Mouse (Mus musculus) C2C12 (cell line): Measurements from ENCODE around the gene Mfsd6. TPM values are rescaled to one million over a fixed set of nuclear protein-coding genes. Genes with fewer than 3 reads are reported as not detected.

Experiments
- H3K27me3 ChIP-seq: one replicate; pipeline ENCODE4 v1.6.1; 2011; ENCODE audit not compliant: control insufficient read depth, insufficient read depth, insufficient read length
- H3K36me3 ChIP-seq: one replicate; pipeline ENCODE4 v1.6.1; 2011; ENCODE audit not compliant: control insufficient read depth, insufficient read depth
- H3K4me3 ChIP-seq: one replicate; pipeline ENCODE4 v1.5.1; 2011; ENCODE audit warnings: mild to moderate bottlenecking, control low read depth; ENCODE audit not compliant: poor library complexity, insufficient read depth, severe bottlenecking
- H3K79me2 ChIP-seq: one replicate; pipeline ENCODE4 v1.6.1; 2011; ENCODE audit not compliant: control insufficient read depth, insufficient read depth
- H3K79me3 ChIP-seq: one replicate; pipeline ENCODE4 v1.6.1; 2011; ENCODE audit warnings: low read depth, control low read depth
- H3ac ChIP-seq: one replicate; pipeline ENCODE3; 2011; ENCODE audit warnings: low read depth; ENCODE audit not compliant: control insufficient read depth, insufficient read length
- CEBPB ChIP-seq: IDR thresholded peaks from one replicate; pipeline ENCODE4 v1.6.1; 2011; ENCODE audit warnings: low read depth, mild to moderate bottlenecking, control low read depth, moderate library complexity
- CTCF ChIP-seq: IDR thresholded peaks from one replicate; pipeline ENCODE4 v1.5.1; 2011; ENCODE audit not compliant: control insufficient read depth, insufficient read depth, insufficient read length
- FOSL1 ChIP-seq: IDR thresholded peaks from one replicate; pipeline ENCODE4 v1.8.0; 2011; ENCODE audit warnings: mild to moderate bottlenecking, low read length; ENCODE audit not compliant: poor library complexity, insufficient read depth, severe bottlenecking
- MAX ChIP-seq: IDR thresholded peaks from one replicate; pipeline ENCODE4 v1.6.1; 2011; ENCODE audit warnings: mild to moderate bottlenecking, control low read depth
- MYOD1 ChIP-seq: IDR thresholded peaks from one replicate; pipeline ENCODE4 v1.6.1; 2011; ENCODE audit warnings: low read depth; ENCODE audit not compliant: control insufficient read depth, insufficient read length
- MYOG ChIP-seq: IDR thresholded peaks from one replicate; pipeline ENCODE4 v1.6.1; 2011; ENCODE audit not compliant: control insufficient read depth, insufficient read length; ENCODE audit errors: extremely low read depth
- USF1 ChIP-seq: IDR thresholded peaks from one replicate; pipeline ENCODE4 v1.6.1; 2011; ENCODE audit warnings: low read depth, mild to moderate bottlenecking, control low read depth, moderate library complexity
- long read RNA-seq, 2 experiments: library from polyadenylated mRNA; unstranded; transcript quantifications; one replicate each; pipeline ENCODE4 v2.0.0; 2019 to 2020
- polyA plus RNA-seq: library from polyadenylated mRNA; unstranded; fragments of >200 nt; fragmentation: generic; extraction: Trizol; gene quantifications from one replicate; pipeline ENCODE4 v1.2.1, GENCODE M21; 2012; ENCODE audit warnings: missing spikeins

Gene Mfsd6
- polyA plus RNA-seq: 0.30 TPM
- long read RNA-seq, experiment 1, partial matches to known transcripts: 0 of 2 reads
- long read RNA-seq, experiment 1, other reads (novel, unspliced or antisense): 2 of 2 reads
- long read RNA-seq, experiment 2: 0 reads

DNA sequence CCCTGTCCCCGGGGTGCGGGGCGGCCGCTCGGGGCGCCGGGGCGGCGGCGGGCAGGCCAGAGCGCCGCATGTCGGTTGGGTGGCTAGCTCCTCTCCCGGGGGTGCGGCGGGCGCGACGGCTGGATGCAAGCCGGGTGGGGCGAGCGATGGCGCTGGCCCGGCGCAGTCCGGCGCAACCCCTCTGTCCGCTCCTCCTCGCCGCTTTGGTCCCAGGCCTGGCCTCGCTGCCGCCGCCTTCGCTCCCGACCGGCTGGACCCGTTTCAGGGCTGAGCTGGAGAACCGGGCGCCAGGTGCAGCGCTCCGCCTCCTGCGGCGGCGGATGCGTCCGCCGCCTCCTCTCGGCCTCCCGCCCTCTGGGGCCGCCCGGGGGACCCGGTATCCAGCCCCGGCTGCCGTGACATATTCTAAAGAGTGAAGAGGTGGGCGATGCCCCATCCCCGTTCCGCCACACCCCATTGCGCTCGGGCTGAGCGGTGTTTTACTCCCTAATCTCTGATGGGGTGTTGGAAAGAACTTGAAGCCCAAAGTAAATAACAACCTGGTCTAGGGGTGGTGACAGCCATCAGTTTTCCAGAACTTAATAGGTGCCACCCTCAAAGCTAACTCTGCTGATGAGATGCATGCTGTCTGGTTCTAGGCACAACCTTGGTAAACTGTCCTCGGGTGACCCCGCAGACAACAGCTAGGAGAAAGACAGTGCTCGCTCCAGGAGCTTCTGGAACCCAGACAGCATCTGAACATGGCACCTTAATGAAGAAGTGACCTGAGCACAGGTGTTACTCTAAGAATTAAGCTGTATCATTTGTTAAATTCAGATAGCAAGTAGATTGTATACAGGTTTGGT is at the start of gene Mfsd6:
Gene Mfsd6 (minus strand): TSS at position 407 of the 845 bp plus-strand sequence.
- Histone ChIP-seq H3ac (peak within 1 kb of the TSS; percentile 23), H3K79me2 (no peaks in the 10 kb centered on the region), H3K4me3 (peak within 1 kb of the TSS; percentile 11), H3K36me3 (no peaks in the 10 kb centered on the region), H3K79me3 (no peaks in the 10 kb centered on the region), H3K27me3 (peaks cover 20% of the 10 kb centered on the region)
- no peak for TF ChIP-seq FOSL1

DNA sequence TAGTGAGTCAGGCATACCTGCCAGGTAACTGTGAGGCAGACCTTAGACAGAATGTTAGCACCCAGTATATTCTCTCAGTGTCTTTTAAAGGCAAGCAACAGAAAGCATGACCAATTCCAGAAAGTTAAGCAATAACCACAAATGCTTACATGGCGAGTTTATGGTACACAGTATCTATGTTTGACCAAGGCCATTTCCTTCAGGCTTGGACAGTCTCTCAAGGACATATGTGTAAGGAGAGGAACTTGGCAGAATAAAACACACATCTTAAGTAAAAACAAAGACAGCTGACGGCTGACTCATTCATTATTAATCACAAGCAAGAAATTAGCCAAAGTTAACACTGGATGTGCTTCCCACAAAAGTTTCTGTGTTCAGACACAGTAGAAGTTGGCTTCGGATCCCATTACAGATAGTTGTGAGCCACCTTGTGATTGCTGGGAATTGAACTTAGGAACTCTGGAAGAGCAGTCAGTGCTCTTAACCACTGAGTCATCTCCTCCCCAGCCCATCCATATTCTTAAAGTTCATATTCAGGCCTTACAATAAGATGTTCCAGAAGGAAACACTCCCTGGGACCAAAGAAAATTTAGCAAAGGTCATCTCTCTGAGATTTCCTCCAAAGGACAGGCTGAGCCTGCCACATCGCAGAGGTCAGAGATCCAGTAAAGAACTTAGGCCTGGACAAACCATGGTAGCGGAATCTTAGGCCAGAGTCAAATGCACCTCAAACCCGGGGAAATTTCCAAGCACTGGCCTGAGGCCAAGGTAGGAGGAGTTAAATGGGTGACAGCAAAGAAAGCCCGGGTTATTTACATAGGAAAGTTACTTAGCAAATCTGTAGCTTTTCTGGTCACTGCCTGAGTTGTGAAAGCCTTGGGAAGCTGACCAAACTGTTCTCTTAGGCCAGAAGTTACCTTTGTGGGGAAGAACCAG is 38.2 kb upstream of the Mfsd6 start:
- H3ac ChIP-seq: no peak overlapping the region
- no peak for TF ChIP-seq MYOD1
- no peak for TF ChIP-seq CTCF
- TF ChIP-seq CEBPB: no peak
- TF ChIP-seq USF1: no peak
- no peak for TF ChIP-seq MAX
- TF ChIP-seq MYOG: no peak
- no peak for TF ChIP-seq FOSL1

DNA sequence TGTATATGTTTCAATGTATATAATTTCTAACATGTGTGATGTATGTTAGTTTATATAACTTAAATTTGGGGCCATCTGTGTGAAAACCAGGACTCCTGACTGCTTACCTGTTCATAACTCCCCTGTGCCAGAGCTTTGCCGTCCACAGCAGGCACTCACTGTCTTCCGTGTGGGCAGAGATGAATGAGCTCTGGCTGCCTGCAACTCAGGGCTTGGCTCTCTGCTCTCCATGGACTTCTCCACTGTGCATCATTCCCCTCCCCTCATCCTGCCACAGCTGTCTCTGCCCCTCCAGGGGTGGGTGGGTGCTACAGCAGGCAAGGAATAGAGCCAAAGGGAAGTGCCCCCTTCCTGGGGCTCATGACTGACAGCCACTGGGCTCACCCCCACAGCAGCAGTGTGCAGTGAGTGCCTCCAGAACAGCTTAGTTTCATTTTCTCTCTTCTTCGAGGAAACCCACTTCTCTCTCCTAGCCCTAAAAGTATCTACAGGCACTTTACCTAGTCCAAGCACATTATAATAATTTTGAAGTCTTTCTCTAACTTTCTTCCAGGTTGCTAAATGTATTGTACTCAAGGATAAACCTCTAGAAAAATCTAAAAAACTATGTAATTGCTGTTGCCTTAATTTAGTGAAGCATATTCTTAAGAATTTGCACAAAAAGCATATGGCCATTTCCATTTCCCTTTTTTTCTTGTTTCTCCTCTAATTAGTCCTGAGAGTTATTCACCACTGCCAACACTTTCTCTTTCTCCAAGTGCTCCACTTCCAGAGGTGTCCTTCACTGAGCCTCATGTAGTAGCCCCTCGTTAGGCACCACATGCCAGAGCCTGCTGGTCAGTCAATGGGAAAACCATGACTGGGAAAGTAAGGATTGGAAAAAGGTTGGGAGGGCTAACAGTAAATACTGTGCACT is 36.9 kb upstream of the Mfsd6 start:
- Histone ChIP-seq H3K79me3 (no peaks in the 10 kb centered on the region), H3K27me3 (no peaks in the 10 kb centered on the region), H3K4me3 (no peak overlapping the region), H3K36me3 (no peaks in the 10 kb centered on the region), H3K79me2 (no peaks in the 10 kb centered on the region), H3ac (no peak overlapping the region)
- TF ChIP-seq MYOG (no peak), MYOD1 (no peak), USF1 (no peak), CTCF (no peak), MAX (no peak), CEBPB (no peak), FOSL1 (no peak)

More for the DNA sequence above, 38.2 kb upstream of the Mfsd6 start:
- no peaks in the 10 kb centered on the region for H3K36me3 ChIP-seq
- H3K4me3 ChIP-seq: no peak overlapping the region
- no peaks in the 10 kb centered on the region for H3K79me2 ChIP-seq
- H3K27me3 ChIP-seq: no peaks in the 10 kb centered on the region
- H3K79me3 ChIP-seq: no peaks in the 10 kb centered on the region

DNA sequence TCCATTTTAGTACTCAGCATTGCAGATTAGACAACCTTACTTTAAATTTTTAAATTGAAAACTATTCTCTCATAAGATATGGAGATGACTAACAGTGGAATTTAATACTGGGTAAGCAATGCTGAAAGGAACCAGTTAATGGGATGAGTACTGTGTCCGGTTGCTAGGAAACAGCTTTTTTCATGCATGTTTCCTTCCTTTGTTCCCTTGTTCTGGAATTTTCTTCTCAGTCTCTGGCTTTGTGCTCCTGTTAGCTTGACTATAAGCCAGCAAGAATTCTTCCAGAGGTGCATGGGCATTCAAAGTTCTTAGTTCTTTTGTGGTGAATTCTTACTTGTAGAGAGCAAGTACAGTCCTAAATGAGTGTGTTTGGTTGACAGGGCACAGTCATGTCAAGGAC is 30.9 kb upstream of the Mfsd6 start:
- Histone ChIP-seq H3K79me3 (no peaks in the 10 kb centered on the region), H3K27me3 (no peaks in the 10 kb centered on the region), H3K79me2 (no peaks in the 10 kb centered on the region), H3ac (no peak overlapping the region), H3K4me3 (no peak overlapping the region), H3K36me3 (no peaks in the 10 kb centered on the region)
- TF ChIP-seq FOSL1 (no peak), CTCF (no peak), MAX (no peak), USF1 (no peak), MYOD1 (no peak), CEBPB (no peak)

DNA sequence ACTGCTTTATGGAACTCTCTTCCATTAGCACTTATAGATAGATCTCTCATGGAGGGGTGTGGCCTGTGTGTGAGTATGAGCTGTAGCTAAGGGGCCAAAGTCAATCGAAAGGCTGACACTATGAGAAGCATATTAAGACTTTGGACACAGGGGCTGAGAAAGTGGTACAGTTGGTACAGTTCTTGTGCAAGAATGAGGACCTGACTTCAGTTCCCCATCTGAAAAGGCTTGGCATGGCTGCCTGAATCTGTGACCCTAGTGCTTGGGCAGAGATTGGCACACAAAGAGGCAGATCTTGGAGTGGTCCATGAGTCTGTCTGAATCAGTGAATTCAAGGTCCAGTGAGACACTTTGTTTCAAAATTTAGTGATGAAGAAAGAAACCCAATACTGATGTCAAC is 27.1 kb upstream of the Mfsd6 start:
- H3K27me3 ChIP-seq: no peaks in the 10 kb centered on the region
- TF ChIP-seq CTCF: no peak
- TF ChIP-seq MYOG: no peak
- TF ChIP-seq FOSL1: no peak
- TF ChIP-seq MYOD1: no peak
- no peak for TF ChIP-seq USF1
- TF ChIP-seq CEBPB: no peak
- no peak for TF ChIP-seq MAX
- H3K79me2 ChIP-seq: no peaks in the 10 kb centered on the region
- no peak overlapping the region for H3ac ChIP-seq
- H3K36me3 ChIP-seq: no peaks in the 10 kb centered on the region
- H3K79me3 ChIP-seq: no peaks in the 10 kb centered on the region
- no peak overlapping the region for H3K4me3 ChIP-seq
